Mouse (Mus musculus): ENCODE measurements around the gene Olfml1.

Gene Olfml1

GRCm38 (mm10) chr7:107567261-107567671, at the start of gene Olfml1:
Gene Olfml1, plus strand, starts transcription at chr7:107567446.
- peak; percentile 5 for DNase-seq (ENCODE audit: low read depth)

- DNase-seq (ENCODE audit: low read depth) = no peak
Observed at GRCm38 (mm10) chr7:107519256-107520025, 47.8 kb upstream of the Olfml1 start.

GRCm38 (mm10) chr7:107521411-107521810, 45.8 kb upstream of the Olfml1 start:
- no peak for DNase-seq (ENCODE audit: low read depth)

GRCm38 (mm10) chr7:107526299-107526698, 40.9 kb upstream of the Olfml1 start:
- peak; percentile 4 for DNase-seq (ENCODE audit: low read depth)

- DNase-seq (ENCODE audit: low read depth) = no peak
Observed at GRCm38 (mm10) chr7:107528169-107528772, 39.0 kb upstream of the Olfml1 start.

- DNase-seq (ENCODE audit: low read depth) = no peak
Observed at GRCm38 (mm10) chr7:107529364-107529763, 37.9 kb upstream of the Olfml1 start.

GRCm38 (mm10) chr7:107535311-107535710, 31.9 kb upstream of the Olfml1 start:
- DNase-seq (ENCODE audit: low read depth) = no peak

- DNase-seq (ENCODE audit: low read depth) = no peak
Observed at GRCm38 (mm10) chr7:107536516-107536915, 30.7 kb upstream of the Olfml1 start.

GRCm38 (mm10) chr7:107540034-107540433, 27.2 kb upstream of the Olfml1 start:
- DNase-seq (ENCODE audit: low read depth) = no peak

GRCm38 (mm10) chr7:107545011-107545410, 22.2 kb upstream of the Olfml1 start:
- no peak for DNase-seq (ENCODE audit: low read depth)

- no peak for DNase-seq (ENCODE audit: low read depth)
Observed at GRCm38 (mm10) chr7:107547872-107548271, 19.4 kb upstream of the Olfml1 start.

- DNase-seq (ENCODE audit: low read depth) = no peak
Observed at GRCm38 (mm10) chr7:107553461-107553860, 13.8 kb upstream of the Olfml1 start.

GRCm38 (mm10) chr7:107555906-107556305, 11.3 kb upstream of the Olfml1 start:
- DNase-seq (ENCODE audit: low read depth) = peak; percentile 2

- DNase-seq (ENCODE audit: low read depth) = no peak
Observed at GRCm38 (mm10) chr7:107560675-107561074, 6.6 kb upstream of the Olfml1 start.

- no peak for DNase-seq (ENCODE audit: low read depth)
Observed at GRCm38 (mm10) chr7:107561584-107561983, 5.7 kb upstream of the Olfml1 start.

- no peak for DNase-seq (ENCODE audit: low read depth)
Observed at GRCm38 (mm10) chr7:107563727-107564126, 3.5 kb upstream of the Olfml1 start.

GRCm38 (mm10) chr7:107567674-107568073, 428 bp downstream of the Olfml1 start:
- no peak for DNase-seq (ENCODE audit: low read depth)

- DNase-seq (ENCODE audit: low read depth) = no peak
Observed at GRCm38 (mm10) chr7:107568971-107569370, 1.7 kb downstream of the Olfml1 start.

- DNase-seq (ENCODE audit: low read depth) = no peak
Observed at GRCm38 (mm10) chr7:107573856-107574255, 6.6 kb downstream of the Olfml1 start.

- DNase-seq (ENCODE audit: low read depth) = no peak
Observed at GRCm38 (mm10) chr7:107574276-107574675, 7.0 kb downstream of the Olfml1 start.

- no peak for DNase-seq (ENCODE audit: low read depth)
Observed at GRCm38 (mm10) chr7:107592641-107593040, 25.4 kb downstream of the Olfml1 start.

- no peak for DNase-seq (ENCODE audit: low read depth)
Observed at GRCm38 (mm10) chr7:107593904-107594303, 26.7 kb downstream of the Olfml1 start.

- DNase-seq (ENCODE audit: low read depth) = no peak
Observed at GRCm38 (mm10) chr7:107594325-107594856, 27.1 kb downstream of the Olfml1 start.
